Mouse (Mus musculus): ENCODE data around the gene Cmah. TPM values are rescaled to one million over a fixed set of nuclear protein-coding genes. Genes with fewer than 3 reads are reported as not detected.

Cmah gene
- polyA plus RNA-seq, 1 experiment from 2014 or later: 0.30 TPM

DNA sequence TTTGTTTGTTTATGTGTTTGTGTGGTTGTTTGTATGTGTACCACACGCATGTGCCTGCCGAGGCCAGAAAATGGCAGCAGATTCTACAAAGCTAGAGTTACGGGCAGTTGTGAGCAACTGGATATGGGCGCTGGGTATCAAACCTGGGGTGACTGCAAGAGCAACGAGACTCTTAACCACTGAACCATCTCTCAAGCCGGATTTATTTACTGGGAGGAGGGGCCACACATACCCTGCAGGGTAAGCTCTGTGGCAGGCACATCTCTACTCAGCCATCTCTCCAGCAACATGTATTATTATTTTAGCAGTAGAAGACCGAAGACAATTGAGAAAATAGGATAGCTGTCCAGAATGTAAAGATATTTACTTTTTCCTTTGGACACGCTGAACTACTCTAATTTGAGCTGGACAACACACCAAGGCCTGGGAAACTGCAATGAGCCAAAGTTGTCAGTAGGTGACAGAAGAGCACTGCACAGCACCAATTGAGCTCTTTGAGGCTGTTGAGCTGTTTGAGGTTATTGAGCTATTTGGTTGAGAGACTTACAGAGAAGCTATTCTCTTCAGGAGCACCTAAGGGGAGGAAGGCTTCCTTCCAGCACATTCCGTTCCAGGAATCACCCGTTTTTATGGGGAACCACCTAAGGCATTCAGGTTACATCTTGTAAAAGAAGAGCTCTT, 154.6 kb downstream of the Cmah start:
- H3K4me2 ChIP-seq (ENCODE audit: low read length): no peak overlapping the region
- 50% methylated on average over 10 of the region's 10 CpGs for WGBS
- H3K9ac ChIP-seq (ENCODE audit: low read length): no peak overlapping the region
- ATAC-seq (ENCODE audit: insufficient number of reproducible peaks, insufficient read depth, low FRiP score, low read depth): 0 out of 2 replicates have a peak, but pooled peaks have one; percentile 47
- no peak overlapping the region for H3K27ac ChIP-seq (replicated peaks in 1 of 2; ENCODE audit: control insufficient read depth in 1 of 2, insufficient read depth in 1 of 2, low read depth in 2 of 2, low read length in 2 of 2)
- no peaks in the 10 kb centered on the region for H3K9me3 ChIP-seq (ENCODE audit: control insufficient read depth, low read length)
- H3K4me3 ChIP-seq (ENCODE audit: control insufficient read depth in 1 of 2, insufficient read depth in 1 of 2, low read depth in 1 of 2, low read length in 2 of 2): no peak overlapping the region
- no peaks in the 10 kb centered on the region for H3K27me3 ChIP-seq (ENCODE audit: control insufficient read depth, insufficient read depth, low read length)
- no peaks in the 10 kb centered on the region for H3K36me3 ChIP-seq (ENCODE audit: control insufficient read depth, insufficient read depth, low read length)
- peaks cover 10 to 14% of the 10 kb centered on the region in 2 experiments; a peak in 3 of 4 replicates for H3K4me1 ChIP-seq (ENCODE audit: control insufficient read depth in 2 of 2, insufficient read depth in 2 of 2, low read length in 2 of 2)

DNA sequence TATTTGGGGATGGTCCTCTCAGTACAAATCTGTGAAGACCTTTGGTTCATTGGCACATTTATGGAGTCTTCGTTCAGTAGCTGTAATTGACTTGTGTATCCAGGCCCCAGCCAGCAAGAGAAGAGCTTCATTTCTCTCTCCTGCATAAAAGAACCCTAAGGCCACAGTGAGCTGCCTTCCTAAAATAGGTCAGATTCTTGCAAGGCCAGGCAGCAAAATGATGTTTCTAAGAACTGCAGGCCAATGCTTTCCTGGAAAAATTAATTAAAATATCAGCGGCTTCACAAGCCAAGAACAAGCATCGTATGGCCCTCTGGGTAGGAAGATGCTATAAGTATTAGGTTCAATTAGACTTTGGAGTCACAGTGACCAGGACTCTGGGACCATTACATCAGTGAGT, 156.5 kb downstream of the Cmah start:
- ATAC-seq (ENCODE audit: insufficient number of reproducible peaks, insufficient read depth, low FRiP score, low read depth): no peak
- H3K4me1 ChIP-seq (ENCODE audit: control insufficient read depth in 2 of 2, insufficient read depth in 2 of 2, low read length in 2 of 2): peaks cover 6 to 7% of the 10 kb centered on the region in 2 experiments; a peak in 3 of 4 replicates
- H3K27ac ChIP-seq (replicated peaks in 1 of 2; ENCODE audit: control insufficient read depth in 1 of 2, insufficient read depth in 1 of 2, low read depth in 2 of 2, low read length in 2 of 2): no peak overlapping the region
- WGBS: 87% methylated on average over 3 of the region's 3 CpGs
- no peaks in the 10 kb centered on the region for H3K9me3 ChIP-seq (ENCODE audit: control insufficient read depth, low read length)
- no peak overlapping the region for H3K4me3 ChIP-seq (ENCODE audit: control insufficient read depth in 1 of 2, insufficient read depth in 1 of 2, low read depth in 1 of 2, low read length in 2 of 2)
- H3K9ac ChIP-seq (ENCODE audit: low read length): no peak overlapping the region
- H3K27me3 ChIP-seq (ENCODE audit: control insufficient read depth, insufficient read depth, low read length): no peaks in the 10 kb centered on the region
- no peak overlapping the region for H3K4me2 ChIP-seq (ENCODE audit: low read length)
- H3K36me3 ChIP-seq (ENCODE audit: control insufficient read depth, insufficient read depth, low read length): no peaks in the 10 kb centered on the region

DNA sequence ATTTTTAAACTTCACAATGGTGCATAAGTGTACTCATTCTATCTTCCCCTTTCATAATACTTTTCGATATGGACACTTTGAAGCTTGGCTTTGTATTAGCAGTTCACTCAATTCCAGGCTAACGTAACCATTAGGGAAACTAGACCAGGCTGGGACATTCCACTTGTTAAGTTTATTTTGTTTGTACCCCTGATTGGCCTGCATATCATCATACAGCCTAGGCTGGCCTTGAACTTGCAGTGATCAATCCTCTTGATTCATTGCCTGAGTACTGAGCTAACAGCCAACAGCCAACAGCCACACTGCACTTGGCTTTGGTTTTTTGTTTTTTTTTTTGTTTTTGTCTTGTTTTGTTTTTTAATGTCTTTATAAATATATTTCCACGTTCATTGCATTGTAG, 157.6 kb downstream of the Cmah start:
- 89% methylated on average over 3 of the region's 3 CpGs for WGBS
- H3K36me3 ChIP-seq (ENCODE audit: control insufficient read depth, insufficient read depth, low read length): no peaks in the 10 kb centered on the region

DNA sequence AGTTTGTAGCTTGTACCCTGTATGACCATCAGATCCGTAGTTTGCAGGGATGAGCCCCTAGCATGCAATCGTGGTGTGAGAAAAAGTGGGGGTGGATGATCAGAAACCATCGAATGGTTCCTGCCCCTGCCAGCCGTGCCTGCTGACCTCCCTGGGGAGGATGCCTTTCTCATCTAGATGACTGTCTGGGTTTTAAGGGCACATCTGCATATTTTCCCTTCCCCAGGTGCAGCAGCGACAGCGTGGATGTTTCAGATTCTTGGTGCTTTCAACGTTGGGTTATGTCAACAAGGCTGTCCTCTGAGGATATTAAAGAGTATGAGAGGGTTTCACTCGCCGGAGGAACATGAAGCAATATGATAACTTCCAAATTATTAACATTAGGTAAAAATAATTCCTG, 158.8 kb downstream of the Cmah start:
- WGBS: 65% methylated on average over 9 of the region's 9 CpGs
- H3K36me3 ChIP-seq (ENCODE audit: control insufficient read depth, insufficient read depth, low read length): no peaks in the 10 kb centered on the region
- H3K4me1 ChIP-seq (ENCODE audit: control insufficient read depth in 2 of 2, insufficient read depth in 2 of 2, low read length in 2 of 2): peaks cover 0 to under 1% of the 10 kb centered on the region in 2 experiments; a peak in 1 of 4 replicates

More for the DNA sequence above, 157.6 kb downstream of the Cmah start:
- no peak overlapping the region for H3K4me3 ChIP-seq (ENCODE audit: control insufficient read depth in 1 of 2, insufficient read depth in 1 of 2, low read depth in 1 of 2, low read length in 2 of 2)
- peaks cover 2 to 4% of the 10 kb centered on the region in 2 experiments; a peak in 1 of 4 replicates for H3K4me1 ChIP-seq (ENCODE audit: control insufficient read depth in 2 of 2, insufficient read depth in 2 of 2, low read length in 2 of 2)
- H3K9me3 ChIP-seq (ENCODE audit: control insufficient read depth, low read length): no peaks in the 10 kb centered on the region
- no peaks in the 10 kb centered on the region for H3K27me3 ChIP-seq (ENCODE audit: control insufficient read depth, insufficient read depth, low read length)
- H3K27ac ChIP-seq (replicated peaks in 1 of 2; ENCODE audit: control insufficient read depth in 1 of 2, insufficient read depth in 1 of 2, low read depth in 2 of 2, low read length in 2 of 2): no peak overlapping the region
- H3K9ac ChIP-seq (ENCODE audit: low read length): no peak overlapping the region
- no peak overlapping the region for H3K4me2 ChIP-seq (ENCODE audit: low read length)
- ATAC-seq (ENCODE audit: insufficient number of reproducible peaks, insufficient read depth, low FRiP score, low read depth): no peak

DNA sequence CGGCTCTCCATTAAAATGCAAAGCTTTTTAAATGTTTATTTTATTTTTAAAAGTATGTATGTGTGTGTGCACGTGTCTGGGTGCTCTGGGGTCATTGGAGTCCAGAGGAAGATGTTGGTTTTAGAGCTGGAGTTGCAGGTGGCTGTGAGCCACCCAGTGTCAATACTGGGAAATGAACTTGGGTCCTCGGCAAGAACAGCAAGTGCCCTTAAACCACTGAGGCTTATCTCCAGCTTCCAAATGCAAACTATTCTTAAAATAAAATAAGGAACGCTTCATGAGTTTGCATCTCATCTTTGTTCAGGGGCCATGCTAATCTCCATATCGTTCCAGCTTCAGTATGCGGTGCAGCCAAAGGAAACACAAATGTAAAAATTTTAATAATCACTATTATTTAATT, 159.2 kb downstream of the Cmah start:
- H3K36me3 ChIP-seq (ENCODE audit: control insufficient read depth, insufficient read depth, low read length): no peaks in the 10 kb centered on the region
- H3K9me3 ChIP-seq (ENCODE audit: control insufficient read depth, low read length): no peaks in the 10 kb centered on the region
- no peak overlapping the region for H3K9ac ChIP-seq (ENCODE audit: low read length)
- no peaks in the 10 kb centered on the region; a peak in 1 of 4 replicates for H3K4me1 ChIP-seq (ENCODE audit: control insufficient read depth in 2 of 2, insufficient read depth in 2 of 2, low read length in 2 of 2)
- ATAC-seq (ENCODE audit: insufficient number of reproducible peaks, insufficient read depth, low FRiP score, low read depth): no peak
- no peak overlapping the region for H3K27ac ChIP-seq (replicated peaks in 1 of 2; ENCODE audit: control insufficient read depth in 1 of 2, insufficient read depth in 1 of 2, low read depth in 2 of 2, low read length in 2 of 2)
- 74% methylated on average over 6 of the region's 6 CpGs for WGBS
- H3K4me3 ChIP-seq (ENCODE audit: control insufficient read depth in 1 of 2, insufficient read depth in 1 of 2, low read depth in 1 of 2, low read length in 2 of 2): no peak overlapping the region
- no peaks in the 10 kb centered on the region for H3K27me3 ChIP-seq (ENCODE audit: control insufficient read depth, insufficient read depth, low read length)
- no peak overlapping the region for H3K4me2 ChIP-seq (ENCODE audit: low read length)

More for the DNA sequence above, 158.8 kb downstream of the Cmah start:
- ATAC-seq (ENCODE audit: insufficient number of reproducible peaks, insufficient read depth, low FRiP score, low read depth): no peak
- no peak overlapping the region for H3K27ac ChIP-seq (replicated peaks in 1 of 2; ENCODE audit: control insufficient read depth in 1 of 2, insufficient read depth in 1 of 2, low read depth in 2 of 2, low read length in 2 of 2)
- H3K4me2 ChIP-seq (ENCODE audit: low read length): no peak overlapping the region
- H3K9ac ChIP-seq (ENCODE audit: low read length): no peak overlapping the region
- no peaks in the 10 kb centered on the region for H3K27me3 ChIP-seq (ENCODE audit: control insufficient read depth, insufficient read depth, low read length)
- H3K9me3 ChIP-seq (ENCODE audit: control insufficient read depth, low read length): no peaks in the 10 kb centered on the region
- no peak overlapping the region for H3K4me3 ChIP-seq (ENCODE audit: control insufficient read depth in 1 of 2, insufficient read depth in 1 of 2, low read depth in 1 of 2, low read length in 2 of 2)

DNA sequence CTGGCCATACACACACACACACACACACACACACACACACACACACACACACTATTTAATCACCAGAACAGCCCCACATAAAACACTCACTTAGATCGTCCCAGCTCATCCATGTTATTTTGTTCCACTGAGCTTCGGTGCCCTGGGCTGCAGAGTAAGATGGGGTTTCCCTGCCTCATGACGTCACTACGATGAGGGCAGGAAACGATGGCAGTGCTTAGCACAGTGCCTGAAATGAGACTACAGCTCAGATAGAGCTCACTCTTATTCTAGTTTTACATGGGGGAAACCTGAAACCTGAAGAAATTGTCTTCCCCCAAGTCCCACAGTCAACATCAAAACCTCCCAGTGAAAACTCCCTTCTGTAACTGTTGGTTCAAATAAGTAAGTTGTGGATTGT, 159.9 kb downstream of the Cmah start:
- Histone ChIP-seq H3K27ac (replicated peaks in 1 of 2; ENCODE audit: control insufficient read depth in 1 of 2, insufficient read depth in 1 of 2, low read depth in 2 of 2, low read length in 2 of 2) (no peak overlapping the region), H3K9ac (ENCODE audit: low read length) (no peak overlapping the region), H3K36me3 (ENCODE audit: control insufficient read depth, insufficient read depth, low read length) (no peaks in the 10 kb centered on the region), H3K27me3 (ENCODE audit: control insufficient read depth, insufficient read depth, low read length) (no peaks in the 10 kb centered on the region), H3K4me1 (ENCODE audit: control insufficient read depth in 2 of 2, insufficient read depth in 2 of 2, low read length in 2 of 2) (no peaks in the 10 kb centered on the region; a peak in 1 of 4 replicates), H3K4me2 (ENCODE audit: low read length) (no peak overlapping the region), H3K9me3 (ENCODE audit: control insufficient read depth, low read length) (no peaks in the 10 kb centered on the region), H3K4me3 (ENCODE audit: control insufficient read depth in 1 of 2, insufficient read depth in 1 of 2, low read depth in 1 of 2, low read length in 2 of 2) (no peak overlapping the region)
- no peak for ATAC-seq (ENCODE audit: insufficient number of reproducible peaks, insufficient read depth, low FRiP score, low read depth)
- 88% methylated on average over 5 of the region's 5 CpGs for WGBS

DNA sequence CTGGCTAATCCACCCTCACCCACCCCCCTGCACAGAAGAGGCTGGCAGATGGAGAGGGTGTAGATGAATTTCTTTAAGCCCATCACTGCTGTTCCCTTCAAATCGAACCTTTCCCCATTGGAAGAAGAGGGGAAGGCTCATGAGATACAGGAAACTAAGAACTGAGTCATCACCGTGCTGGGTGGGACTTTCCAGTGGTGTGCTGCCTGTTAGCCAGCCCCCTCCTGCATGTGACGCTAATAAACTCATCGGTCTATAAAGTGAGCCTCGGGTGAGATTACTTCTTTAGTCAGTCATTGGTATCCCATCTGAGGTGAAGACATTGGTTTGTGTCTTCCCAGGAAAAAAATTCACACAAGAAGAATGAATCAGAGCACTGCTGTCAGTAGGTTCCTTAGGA, 160.3 kb downstream of the Cmah start:
- H3K9ac ChIP-seq (ENCODE audit: low read length): no peak overlapping the region
- WGBS: 84% methylated on average over 5 of the region's 5 CpGs
- no peak overlapping the region for H3K4me3 ChIP-seq (ENCODE audit: control insufficient read depth in 1 of 2, insufficient read depth in 1 of 2, low read depth in 1 of 2, low read length in 2 of 2)
- H3K27me3 ChIP-seq (ENCODE audit: control insufficient read depth, insufficient read depth, low read length): no peaks in the 10 kb centered on the region
- H3K4me1 ChIP-seq (ENCODE audit: control insufficient read depth in 2 of 2, insufficient read depth in 2 of 2, low read length in 2 of 2): no peaks in the 10 kb centered on the region
- no peak overlapping the region for H3K27ac ChIP-seq (replicated peaks in 1 of 2; ENCODE audit: control insufficient read depth in 1 of 2, insufficient read depth in 1 of 2, low read depth in 2 of 2, low read length in 2 of 2)
- no peak for ATAC-seq (ENCODE audit: insufficient number of reproducible peaks, insufficient read depth, low FRiP score, low read depth)
- no peaks in the 10 kb centered on the region for H3K9me3 ChIP-seq (ENCODE audit: control insufficient read depth, low read length)
- no peaks in the 10 kb centered on the region for H3K36me3 ChIP-seq (ENCODE audit: control insufficient read depth, insufficient read depth, low read length)
- H3K4me2 ChIP-seq (ENCODE audit: low read length): no peak overlapping the region

Measured in heart, embryonic 14.5 days (tissue).